Mouse (Mus musculus): ENCODE results near the gene Ccdc51. TPM values are rescaled to one million over a fixed set of nuclear protein-coding genes. Genes with fewer than 3 reads are reported as not detected.
A peak's percentile ranks its signal among the peaks of the same experiment; 100 is the strongest.

The Ccdc51 gene
- total and polyA plus RNA-seq, 3 experiments: 15.1 to 28.4 TPM; not detected in 1

DNA sequence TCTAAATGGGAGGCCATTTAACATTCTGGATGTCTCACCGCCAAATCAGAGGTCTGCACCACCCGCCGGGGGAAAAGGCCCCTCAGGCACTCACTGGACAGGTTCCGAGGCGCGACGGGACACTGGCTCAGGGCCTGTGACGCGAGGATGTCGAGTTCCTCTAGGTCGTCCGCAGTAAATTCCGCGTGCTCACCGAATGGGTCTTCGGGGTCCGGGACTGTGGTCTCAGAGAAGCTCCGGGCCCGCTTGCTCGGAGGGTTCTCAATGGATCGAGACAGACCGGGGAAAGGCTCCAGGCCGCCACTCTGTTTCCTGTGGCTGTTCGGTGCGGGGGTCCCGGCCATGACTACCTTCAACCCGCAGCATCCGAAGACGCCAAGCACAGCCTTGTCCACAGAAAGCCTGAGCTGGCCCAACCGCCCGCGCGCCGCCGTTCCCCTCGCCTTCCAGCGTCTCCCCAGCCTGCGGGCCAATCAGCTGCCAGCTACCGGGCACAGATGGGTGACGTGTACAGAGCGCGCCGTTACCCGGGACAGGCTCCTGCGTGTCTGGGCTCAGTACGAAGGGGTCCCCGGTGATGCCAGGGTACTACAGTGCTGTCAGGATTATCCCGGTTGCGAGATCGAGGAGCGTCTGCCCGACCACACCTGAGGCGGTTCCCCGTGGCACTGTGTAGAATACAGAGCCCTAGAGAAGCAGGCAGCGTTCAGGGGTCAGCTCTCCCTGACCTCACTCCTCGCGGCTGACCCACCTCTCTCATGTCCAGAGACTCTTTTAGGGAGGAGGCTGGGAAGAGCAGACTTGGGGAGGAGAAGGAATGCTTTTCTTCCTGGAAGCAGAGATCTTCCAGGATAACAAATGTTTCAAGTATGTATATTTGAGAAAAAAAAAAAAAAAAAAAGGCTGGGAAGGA is 8.4 kb upstream of the Ccdc51 start, which contains the start of gene Atrip (continued):
- TF ChIP-seq MYC (IDR thresholded peaks at IDR 0.05; ENCODE audit: low read depth, low read length) (peak; percentile 59; the same call in 1 of the 2 replicates), POLR2A (IDR thresholded peaks at IDR 0.05; ENCODE audit: control insufficient read depth in 1 of 2, insufficient read depth in 1 of 2, low read depth in 1 of 2, low read length in 2 of 2, poor library complexity in 1 of 2) (peak; percentile 79 to 90), MYB (IDR thresholded peaks at IDR 0.05; ENCODE audit: low read depth, low read length) (no peak), TCF12 (IDR thresholded peaks at IDR 0.05; ENCODE audit: low read depth, low read length) (0 out of 2 replicates have a peak, but pooled peaks have one; percentile 12)

DNA sequence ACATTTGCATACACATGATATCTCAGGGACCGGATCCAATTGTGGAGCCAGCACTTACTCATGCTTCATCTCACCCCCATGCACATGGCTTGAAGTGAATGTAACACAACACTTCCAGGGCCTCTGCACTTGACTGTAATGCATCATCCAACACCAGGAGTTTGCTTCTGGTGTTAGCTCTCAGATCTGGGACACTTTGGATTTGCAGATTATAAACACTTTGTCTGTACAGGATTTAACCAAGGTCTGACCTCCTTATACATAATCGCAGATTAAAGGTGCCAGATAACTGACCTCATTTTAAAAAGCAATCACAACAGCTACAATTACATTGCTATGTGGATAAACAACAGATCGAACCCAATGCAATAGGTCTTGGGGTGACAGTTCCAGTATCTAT is 1.8 kb upstream of the Ccdc51 start:
- H3K27ac ChIP-seq (ENCODE audit: control insufficient read depth, low read depth, low read length): no peak overlapping the region
- H3K9ac ChIP-seq (ENCODE audit: control insufficient read depth, low read depth, low read length, poor library complexity, severe bottlenecking): no peak overlapping the region; the same call in 1 of the 2 replicates
- H3K27me3 ChIP-seq (ENCODE audit: control insufficient read depth in 1 of 2, insufficient read depth in 2 of 2, low read length in 2 of 2): no peaks in the 10 kb centered on the region
- H3K4me1 ChIP-seq (ENCODE audit: control insufficient read depth in 1 of 2, insufficient read depth in 2 of 2, low read length in 2 of 2): peaks cover 0 to 10% of the 10 kb centered on the region in 2 experiments; a peak in 2 of 4 replicates
- no peak overlapping the region for H3K4me3 ChIP-seq (ENCODE audit: control insufficient read depth in 1 of 2, insufficient read depth in 1 of 2, low read depth in 2 of 2, low read length in 2 of 2)
- TF ChIP-seq NELFE (IDR thresholded peaks at IDR 0.05; ENCODE audit: low read depth, low read length) (no peak), USF1 (IDR thresholded peaks at IDR 0.05; ENCODE audit: low read depth, low read length) (no peak), RAD21 (IDR thresholded peaks at IDR 0.05; ENCODE audit: low read depth, low read length) (no peak), SMC3 (IDR thresholded peaks at IDR 0.05; ENCODE audit: low read depth, low read length) (no peak), KAT2A (conservative IDR thresholded peaks at IDR 0.05; ENCODE audit: low read depth, low read length) (no peak), UBTF (IDR thresholded peaks at IDR 0.05; ENCODE audit: borderline replicate concordance, insufficient read depth, low read depth, low read length) (no peak), ZKSCAN1 (IDR thresholded peaks at IDR 0.05; ENCODE audit: low read depth, low read length) (no peak), JUND (IDR thresholded peaks at IDR 0.05; ENCODE audit: low read depth, low read length) (no peak), ZMIZ1 (IDR thresholded peaks at IDR 0.05; ENCODE audit: low read depth, low read length) (no peak), MAFK (IDR thresholded peaks at IDR 0.05; ENCODE audit: borderline replicate concordance, low read depth, low read length) (no peak), MXI1 (IDR thresholded peaks at IDR 0.05; ENCODE audit: low read depth, low read length) (no peak), TCF12 (IDR thresholded peaks at IDR 0.05; ENCODE audit: low read depth, low read length) (no peak), BHLHE40 (IDR thresholded peaks at IDR 0.05; ENCODE audit: borderline replicate concordance, low read depth, low read length) (no peak), MEF2A (IDR thresholded peaks at IDR 0.05; ENCODE audit: extremely low read depth, insufficient replicate concordance, low read depth, low read length, poor library complexity, severe bottlenecking) (no peak), SIN3A (IDR thresholded peaks at IDR 0.05; ENCODE audit: low read length) (no peak), NRF1 (IDR thresholded peaks at IDR 0.05; ENCODE audit: insufficient read depth, low read depth, low read length, poor library complexity, severe bottlenecking) (no peak), USF2 (IDR thresholded peaks at IDR 0.05; ENCODE audit: borderline replicate concordance in 1 of 2, insufficient read depth in 1 of 2, low read depth in 1 of 2, low read length in 2 of 2) (no peak), ETS1 (IDR thresholded peaks at IDR 0.05; ENCODE audit: low read depth, low read length) (no peak)
- H3K79me2 ChIP-seq (ENCODE audit: control insufficient read depth, insufficient read depth, low read length, poor library complexity): peaks cover 37% of the 10 kb centered on the region
- peaks cover 4 to 6% of the 10 kb centered on the region in 2 experiments; a peak in 3 of 4 replicates for H3K36me3 ChIP-seq (ENCODE audit: control insufficient read depth in 1 of 2, insufficient read depth in 2 of 2, low read length in 2 of 2)
- no peak for DNase-seq (ENCODE audit: low read depth, low spot score)
- H3K9me3 ChIP-seq (replicated peaks; ENCODE audit: insufficient read depth, low read length): no peaks in the 10 kb centered on the region

All from MEL (cell line).